Mouse (Mus musculus) small intestine, adult 2 months (tissue): Measurements from ENCODE around the gene Adamtsl4.

Experiments used
- CTCF ChIP-seq: fragments of 200-500 bp; IDR thresholded peaks from 2 replicates; pipeline ENCODE4 v1.5.1; 2012; ENCODE audit warnings: low read depth, mild to moderate bottlenecking, control low read depth, inconsistent platforms, low read length, moderate library complexity, mixed read lengths; ENCODE audit not compliant: insufficient replicate concordance, insufficient read length; ENCODE audit errors: extremely low read depth
- POLR2A ChIP-seq: fragments of 200-500 bp; IDR thresholded peaks from 2 replicates; pipeline ENCODE4 v1.6.1; 2012; ENCODE audit warnings: low read depth, mild to moderate bottlenecking, control low read depth, inconsistent platforms, low read length, moderate library complexity

GRCm38 (mm10) chr3:95648016-95648415, 39.7 kb downstream of the Adamtsl4 start:
- TF ChIP-seq CTCF: no peak
- no peak for TF ChIP-seq POLR2A
